Mouse (Mus musculus): ENCODE data around the gene Lipa. TPM values are rescaled to one million over a fixed set of nuclear protein-coding genes. Genes with fewer than 3 reads are reported as not detected.

The Lipa gene
- total RNA-seq, 1 experiment from 2014 or later = 34.5 TPM

DNA sequence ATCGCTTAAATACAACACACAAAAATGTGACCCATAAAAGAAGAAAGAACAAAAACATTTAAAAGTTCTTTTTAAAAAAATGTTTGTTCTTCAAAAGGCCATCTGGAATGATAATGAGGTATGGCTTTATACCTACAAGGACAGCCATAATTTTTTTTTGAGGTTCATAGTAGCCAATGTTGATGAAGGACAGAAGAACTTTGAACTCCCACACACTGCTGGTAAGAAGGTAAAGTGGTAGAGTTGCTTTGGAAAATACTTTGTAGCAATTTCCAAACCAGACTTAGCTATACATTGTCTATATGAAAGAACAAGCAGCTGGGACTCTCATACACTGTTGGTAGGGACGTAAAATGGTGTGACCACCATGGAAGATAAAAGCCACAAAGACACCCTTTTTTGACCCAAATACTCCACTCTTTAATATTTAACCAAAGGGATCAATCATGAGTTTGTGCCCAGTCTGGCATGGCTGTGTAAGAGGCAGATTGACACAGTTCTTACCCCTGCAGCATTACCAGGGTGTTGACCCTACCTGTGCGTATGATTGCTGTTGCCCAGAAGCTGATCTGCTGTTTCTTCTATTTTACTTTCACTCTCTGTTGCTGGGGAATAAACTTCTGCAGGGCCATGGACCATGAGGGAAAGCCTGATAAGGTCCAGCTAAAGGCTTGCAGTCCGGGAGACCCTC is 4.9 kb upstream of the Lipa start:
- no peak for ATAC-seq (replicated peaks in 1 of 2; ENCODE audit: insufficient read depth in 1 of 2, low FRiP score in 2 of 2, low TSS enrichment in 1 of 2, low read depth in 1 of 2, poor library complexity in 2 of 2, severe bottlenecking in 2 of 2)

DNA sequence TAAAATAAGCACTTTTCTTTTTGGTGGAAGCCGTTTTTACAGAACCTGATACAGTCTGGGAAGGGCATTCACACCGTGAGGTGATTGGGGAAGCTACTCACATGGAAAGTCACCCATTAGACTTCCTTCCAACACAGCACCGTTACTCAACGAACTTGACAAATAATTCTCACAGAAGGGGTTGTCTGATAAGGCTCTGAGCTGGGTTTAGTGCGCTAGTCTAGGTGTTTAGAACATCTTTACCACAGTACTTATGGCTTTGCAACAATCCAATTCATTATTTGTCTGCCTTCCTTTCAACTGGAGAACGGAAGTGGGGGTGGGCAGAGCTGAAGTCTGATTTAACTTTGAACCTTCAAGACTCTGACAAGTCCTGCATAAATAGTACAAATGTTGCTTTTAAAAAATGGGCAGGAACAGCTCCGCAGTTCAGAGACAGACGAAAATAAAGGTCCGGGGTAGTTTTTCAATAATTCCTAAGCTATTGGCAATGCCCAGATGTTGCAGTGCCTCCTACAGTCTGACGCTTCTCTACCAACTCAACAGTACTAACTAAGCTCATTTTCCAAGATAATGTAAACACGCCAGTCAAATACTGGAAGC is 852 bp downstream of the Lipa start:
- ATAC-seq (replicated peaks in 1 of 2; ENCODE audit: insufficient read depth in 1 of 2, low FRiP score in 2 of 2, low TSS enrichment in 1 of 2, low read depth in 1 of 2, poor library complexity in 2 of 2, severe bottlenecking in 2 of 2) = peak; percentile 18 to 43; a peak in 1 of 4 replicates

DNA sequence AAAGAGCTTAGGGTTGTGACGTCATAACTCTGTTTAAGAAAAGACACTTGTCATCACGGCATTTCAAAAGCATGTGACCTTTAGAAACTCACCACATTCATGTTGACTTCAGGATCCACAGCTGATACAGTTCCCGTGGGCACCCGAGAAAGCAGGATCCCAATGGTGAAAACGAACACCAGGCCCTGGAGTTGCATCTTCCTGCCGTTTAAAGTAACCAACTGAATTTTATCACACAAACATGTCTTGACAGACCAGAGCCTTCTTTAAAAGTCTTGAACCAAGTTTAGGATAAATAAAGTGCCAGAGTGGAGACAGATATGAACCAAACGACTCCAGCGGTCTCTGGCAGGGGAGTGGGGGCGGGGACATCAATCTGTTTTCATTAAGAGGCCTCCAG is 2.6 kb downstream of the Lipa start:
- no peak for ATAC-seq (replicated peaks in 1 of 2; ENCODE audit: insufficient read depth in 1 of 2, low FRiP score in 2 of 2, low TSS enrichment in 1 of 2, low read depth in 1 of 2, poor library complexity in 2 of 2, severe bottlenecking in 2 of 2)

DNA sequence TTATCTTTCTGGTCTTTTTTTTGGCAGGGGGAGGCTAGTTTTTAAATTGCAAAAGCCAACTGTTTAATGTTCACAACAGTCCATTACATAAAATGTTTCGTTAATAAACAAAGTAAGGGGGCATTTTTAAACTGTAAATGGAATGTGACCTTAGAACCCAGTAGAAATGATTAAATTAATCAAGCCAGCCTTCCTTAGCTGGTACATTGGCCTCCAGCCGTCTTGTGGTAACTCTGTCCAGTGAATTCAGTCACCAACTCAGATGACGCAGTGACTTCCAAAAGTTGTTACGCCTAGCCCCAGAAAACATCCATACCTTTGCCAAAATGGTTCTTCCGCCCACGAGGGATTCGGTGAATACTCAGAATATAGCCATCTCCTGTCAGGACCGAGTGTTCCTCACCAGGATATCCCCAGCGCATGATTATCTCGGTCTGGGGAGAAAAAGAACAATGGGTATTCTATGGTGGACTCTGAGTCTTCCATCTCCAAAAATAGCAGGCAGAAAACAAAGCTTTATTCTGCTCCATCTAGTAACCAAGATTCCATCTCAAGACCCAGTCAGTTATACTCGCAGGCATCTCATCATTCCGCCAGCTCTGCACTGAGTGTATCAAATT is 4.1 kb downstream of the Lipa start:
- ATAC-seq (replicated peaks in 1 of 2; ENCODE audit: insufficient read depth in 1 of 2, low FRiP score in 2 of 2, low TSS enrichment in 1 of 2, low read depth in 1 of 2, poor library complexity in 2 of 2, severe bottlenecking in 2 of 2) = no peak

DNA sequence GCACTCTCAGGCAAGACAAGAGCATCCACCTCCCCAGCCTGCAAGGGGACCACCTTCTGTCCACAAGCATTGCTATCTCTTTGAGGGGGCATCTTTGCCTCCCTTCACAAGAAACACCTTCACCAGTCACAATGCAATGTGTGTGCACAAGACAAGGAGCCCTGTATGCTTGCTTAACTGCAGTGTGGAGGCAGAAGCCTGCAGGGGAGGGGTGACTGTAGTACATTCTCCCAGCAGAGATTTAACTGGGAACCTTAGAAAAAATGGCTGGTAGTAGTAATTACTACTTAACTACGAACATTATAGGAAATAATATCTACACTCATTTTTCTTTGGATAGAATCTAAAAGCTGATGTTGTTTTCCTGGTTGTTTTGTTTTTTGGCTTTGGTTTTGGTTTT is 5.3 kb downstream of the Lipa start:
- no peak for ATAC-seq (replicated peaks in 1 of 2; ENCODE audit: insufficient read depth in 1 of 2, low FRiP score in 2 of 2, low TSS enrichment in 1 of 2, low read depth in 1 of 2, poor library complexity in 2 of 2, severe bottlenecking in 2 of 2)

DNA sequence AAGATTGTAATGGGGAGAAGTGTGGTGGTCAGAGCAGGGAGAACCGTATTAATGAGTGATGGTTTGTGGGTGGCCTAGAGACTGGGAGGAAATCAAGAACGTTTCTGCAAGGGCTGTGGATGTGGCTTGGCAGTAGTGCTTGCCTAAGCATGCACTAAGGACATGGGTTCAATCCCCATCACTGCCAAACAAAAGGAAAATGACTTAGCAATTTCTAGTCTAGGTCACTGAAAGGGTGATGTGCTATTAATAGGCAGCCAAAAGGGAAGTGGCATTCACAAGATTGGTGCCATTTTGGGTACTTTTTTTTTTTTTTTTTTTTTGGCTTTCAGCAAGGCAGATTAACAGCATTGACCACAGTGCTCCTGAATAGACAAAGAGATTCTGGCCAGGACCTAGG is 5.9 kb downstream of the Lipa start:
- ATAC-seq (replicated peaks in 1 of 2; ENCODE audit: insufficient read depth in 1 of 2, low FRiP score in 2 of 2, low TSS enrichment in 1 of 2, low read depth in 1 of 2, poor library complexity in 2 of 2, severe bottlenecking in 2 of 2) = peak; percentile 43 to 78

DNA sequence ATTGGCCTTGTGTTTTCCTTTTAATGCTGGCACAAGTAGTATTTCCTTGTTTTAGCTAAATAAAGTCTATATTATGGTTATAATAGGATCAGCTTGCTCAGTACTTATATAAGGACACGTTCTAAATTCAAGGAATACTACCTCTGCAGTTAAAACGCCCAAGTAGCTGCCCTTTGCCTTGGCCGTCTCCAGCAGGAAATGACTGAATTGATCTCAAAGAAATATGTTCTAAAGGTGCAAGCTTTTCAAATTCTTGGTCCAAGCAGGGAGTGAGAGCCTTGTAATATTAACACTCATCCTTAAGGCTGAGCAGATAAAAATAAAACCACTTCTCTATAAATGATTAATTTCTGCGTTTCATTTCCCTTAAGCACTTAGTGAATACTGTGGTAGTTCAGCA is 7.2 kb downstream of the Lipa start:
- ATAC-seq (replicated peaks in 1 of 2; ENCODE audit: insufficient read depth in 1 of 2, low FRiP score in 2 of 2, low TSS enrichment in 1 of 2, low read depth in 1 of 2, poor library complexity in 2 of 2, severe bottlenecking in 2 of 2) = no peak

DNA sequence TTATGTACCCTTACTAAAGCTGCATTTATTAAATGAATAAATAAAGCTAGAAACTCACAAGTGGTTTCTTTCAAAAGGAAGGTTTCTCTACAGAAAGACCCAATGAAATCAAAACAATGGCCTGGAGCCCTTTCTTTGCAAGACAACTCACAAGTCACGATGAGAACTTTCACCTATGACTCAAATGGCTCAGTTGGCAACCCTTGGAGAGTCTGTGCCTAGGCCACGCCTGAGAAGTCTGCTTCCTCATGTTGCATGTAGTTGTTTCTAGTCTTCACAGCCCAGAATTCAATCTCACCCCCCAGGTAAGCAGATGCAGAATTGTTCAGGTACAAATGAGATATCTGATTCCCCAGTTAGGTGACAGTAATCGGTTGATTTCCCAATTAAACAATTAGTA is 7.6 kb downstream of the Lipa start:
- ATAC-seq (replicated peaks in 1 of 2; ENCODE audit: insufficient read depth in 1 of 2, low FRiP score in 2 of 2, low TSS enrichment in 1 of 2, low read depth in 1 of 2, poor library complexity in 2 of 2, severe bottlenecking in 2 of 2) = no peak

DNA sequence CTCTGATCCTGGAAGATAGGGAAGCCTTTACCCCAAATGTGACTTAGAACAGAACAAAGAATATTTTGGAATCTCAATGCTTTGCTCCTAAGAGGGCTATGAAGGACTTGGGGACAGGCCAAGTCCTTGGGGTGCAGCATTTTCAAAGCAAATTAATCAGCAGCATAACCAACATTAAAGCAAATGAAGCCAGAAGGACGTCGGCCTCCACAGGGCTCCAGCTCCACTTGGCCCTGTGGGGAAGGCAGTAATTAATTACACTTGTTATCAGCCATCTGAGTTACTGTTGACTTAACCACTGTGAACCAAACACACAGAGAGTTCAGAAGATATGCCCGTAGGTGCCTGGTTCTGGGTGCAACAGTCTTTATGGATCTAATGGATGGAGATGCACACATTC is 8.5 kb downstream of the Lipa start:
- no peak for ATAC-seq (replicated peaks in 1 of 2; ENCODE audit: insufficient read depth in 1 of 2, low FRiP score in 2 of 2, low TSS enrichment in 1 of 2, low read depth in 1 of 2, poor library complexity in 2 of 2, severe bottlenecking in 2 of 2)

DNA sequence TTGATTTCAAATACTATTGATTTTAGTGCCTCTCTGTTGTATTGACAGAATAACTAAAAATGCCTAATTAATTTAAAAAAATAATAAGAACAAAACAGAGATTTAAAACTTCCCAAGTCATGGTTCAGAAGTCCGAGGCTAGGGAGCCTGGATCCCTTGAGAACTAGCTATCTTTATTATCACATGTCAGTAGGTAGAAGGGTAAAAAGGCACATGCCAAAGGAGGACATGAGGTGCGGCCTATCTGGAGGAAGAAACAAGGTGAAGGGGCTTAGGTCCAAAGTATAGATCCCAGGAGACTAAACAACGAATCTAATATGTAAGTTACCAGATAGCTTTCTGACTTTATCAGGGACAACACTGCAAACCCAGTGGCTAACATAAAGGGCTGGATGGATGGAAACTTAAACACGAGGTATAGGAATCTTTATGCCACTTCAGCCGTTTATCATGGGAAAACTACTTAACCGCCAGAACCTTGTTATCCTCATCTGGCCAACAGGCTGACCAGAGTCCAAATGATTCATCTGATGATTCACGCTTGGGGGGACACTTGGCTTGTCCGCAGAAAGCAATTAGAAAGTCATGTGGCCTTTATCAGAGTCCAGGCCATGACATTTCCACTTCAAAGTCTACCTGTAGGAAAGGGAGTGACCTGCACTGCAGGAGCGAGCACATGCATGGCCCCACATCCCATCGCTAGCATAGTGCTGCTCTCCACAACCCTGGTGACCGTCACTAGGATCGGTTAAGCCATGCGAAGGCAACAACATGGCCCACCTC is 9.3 kb downstream of the Lipa start:
- no peak for ATAC-seq (replicated peaks in 1 of 2; ENCODE audit: insufficient read depth in 1 of 2, low FRiP score in 2 of 2, low TSS enrichment in 1 of 2, low read depth in 1 of 2, poor library complexity in 2 of 2, severe bottlenecking in 2 of 2)

DNA sequence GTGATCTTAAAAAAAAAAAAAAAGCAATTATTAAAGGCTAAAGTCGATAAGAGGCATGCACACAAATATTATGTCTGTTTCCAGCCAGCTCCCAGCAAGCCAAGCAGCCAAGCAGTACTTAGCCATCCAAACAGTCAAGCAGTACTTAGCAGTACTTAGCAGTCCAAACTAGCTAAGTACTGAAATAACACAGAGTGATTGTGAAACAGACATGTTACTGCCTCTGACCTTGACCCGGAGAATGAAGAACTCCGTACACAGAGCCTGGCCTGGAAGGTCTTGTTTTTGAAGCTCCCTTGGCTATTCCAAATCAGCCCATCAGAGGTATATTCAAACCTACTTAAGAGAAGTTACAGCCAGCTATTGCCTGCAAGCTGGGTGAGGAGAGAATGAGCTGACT is 10.1 kb downstream of the Lipa start:
- ATAC-seq (replicated peaks in 1 of 2; ENCODE audit: insufficient read depth in 1 of 2, low FRiP score in 2 of 2, low TSS enrichment in 1 of 2, low read depth in 1 of 2, poor library complexity in 2 of 2, severe bottlenecking in 2 of 2) = no peak

DNA sequence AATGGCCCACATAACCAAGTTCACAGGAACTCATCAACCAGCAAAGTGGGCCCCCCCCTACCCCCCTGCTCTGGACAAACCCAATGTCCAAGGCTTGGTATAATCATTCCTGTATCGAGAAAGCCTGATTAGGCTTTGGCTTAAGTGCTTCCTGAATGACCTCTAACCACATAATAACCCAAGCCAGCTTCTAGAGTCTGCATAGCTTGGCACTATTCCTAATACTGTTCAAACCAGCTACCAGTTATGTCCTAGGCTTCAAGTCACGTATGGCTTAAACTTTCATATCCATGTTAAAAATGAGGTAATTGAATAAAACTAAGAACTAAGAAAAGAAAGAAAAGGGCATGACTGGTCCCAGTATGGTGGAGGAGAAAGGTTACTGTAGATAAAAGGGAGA is 10.9 kb downstream of the Lipa start:
- ATAC-seq (replicated peaks in 1 of 2; ENCODE audit: insufficient read depth in 1 of 2, low FRiP score in 2 of 2, low TSS enrichment in 1 of 2, low read depth in 1 of 2, poor library complexity in 2 of 2, severe bottlenecking in 2 of 2) = no peak

DNA sequence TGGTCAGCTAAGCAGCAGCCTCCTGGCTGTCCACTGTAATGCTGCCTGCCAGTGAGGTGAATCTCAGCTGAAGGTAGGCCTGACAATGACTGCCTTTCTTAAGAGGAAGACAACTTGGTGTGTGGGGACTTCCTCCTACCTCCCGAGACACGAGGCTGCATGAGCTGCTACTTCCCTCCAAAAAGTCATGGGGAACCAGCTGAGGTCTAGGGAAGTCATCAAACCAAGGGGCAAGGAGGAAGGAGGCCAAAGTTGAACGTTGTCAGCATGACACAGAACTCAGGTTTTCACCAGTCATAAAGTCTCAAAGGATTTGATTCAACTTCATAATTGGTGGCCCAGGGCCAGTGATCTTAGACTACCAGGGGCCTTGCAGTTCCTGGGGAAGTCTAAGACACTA is 11.6 kb downstream of the Lipa start:
- peak; percentile 76 to 78; a peak in 3 of 4 replicates for ATAC-seq (replicated peaks in 1 of 2; ENCODE audit: insufficient read depth in 1 of 2, low FRiP score in 2 of 2, low TSS enrichment in 1 of 2, low read depth in 1 of 2, poor library complexity in 2 of 2, severe bottlenecking in 2 of 2)

DNA sequence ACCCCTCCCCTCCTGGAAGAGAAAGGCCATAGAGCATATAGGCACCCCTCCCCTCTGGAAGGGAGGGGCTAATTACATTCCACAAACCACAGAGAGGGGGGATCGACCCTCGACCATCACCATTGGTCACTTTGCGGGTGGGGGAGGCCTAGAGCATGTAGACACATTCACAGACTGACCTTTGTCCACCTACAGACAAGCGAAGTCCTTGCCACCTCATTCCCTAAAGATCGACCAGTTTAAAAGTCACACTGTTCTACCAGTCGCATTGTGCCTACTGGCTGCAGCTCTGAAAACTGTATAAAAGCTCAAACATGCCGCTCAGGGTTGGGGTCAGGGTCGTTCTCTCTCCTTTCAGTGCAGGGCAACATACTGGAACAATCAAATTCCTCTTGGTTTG is 15.7 kb downstream of the Lipa start:
- no peak for ATAC-seq (replicated peaks in 1 of 2; ENCODE audit: insufficient read depth in 1 of 2, low FRiP score in 2 of 2, low TSS enrichment in 1 of 2, low read depth in 1 of 2, poor library complexity in 2 of 2, severe bottlenecking in 2 of 2)

DNA sequence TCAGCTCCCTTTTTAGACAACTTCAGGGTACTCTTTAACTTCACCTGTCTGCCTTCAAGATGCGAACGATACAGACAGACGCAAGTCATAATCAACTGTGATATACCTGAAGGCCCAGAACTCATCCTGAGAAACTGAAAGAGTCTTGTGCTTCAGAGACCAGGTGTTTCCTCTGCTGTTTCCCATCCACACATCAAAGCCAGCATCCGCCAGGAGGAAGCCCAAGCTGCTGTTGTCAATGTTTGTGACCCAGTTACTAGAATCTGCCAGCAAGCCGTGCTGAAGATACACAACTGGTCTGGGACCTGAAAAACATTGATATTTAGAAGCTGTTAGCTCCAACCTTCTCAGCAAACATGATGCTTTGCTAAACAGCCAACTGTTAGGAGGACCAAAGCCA is 16.6 kb downstream of the Lipa start:
- ATAC-seq (replicated peaks in 1 of 2; ENCODE audit: insufficient read depth in 1 of 2, low FRiP score in 2 of 2, low TSS enrichment in 1 of 2, low read depth in 1 of 2, poor library complexity in 2 of 2, severe bottlenecking in 2 of 2) = no peak

DNA sequence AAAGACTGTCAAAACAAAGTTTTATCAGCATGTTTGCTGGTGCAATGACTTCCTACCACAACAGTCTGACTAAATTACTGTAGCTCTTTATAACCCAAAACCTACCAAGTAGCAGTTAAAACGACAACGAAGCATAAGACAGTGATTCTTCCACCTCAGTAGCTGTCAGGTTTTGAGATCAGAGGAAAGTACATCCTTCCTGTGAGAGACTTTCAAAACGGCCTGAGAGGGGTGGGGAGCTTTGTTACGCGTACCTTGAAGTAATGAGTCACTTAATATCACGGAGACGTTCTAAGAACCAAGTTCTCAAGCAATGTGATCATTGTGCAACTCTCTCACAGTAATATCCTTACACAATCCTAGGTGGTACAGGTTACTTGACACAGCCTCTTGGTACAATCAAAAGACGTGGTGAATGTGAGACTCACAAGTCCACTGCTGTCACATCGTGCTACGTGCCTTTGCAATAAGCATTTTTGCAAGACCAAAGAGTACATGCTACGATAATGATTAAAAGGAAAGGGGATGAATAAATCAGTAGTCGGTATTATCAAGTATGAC is 22.0 kb downstream of the Lipa start:
- ATAC-seq (replicated peaks in 1 of 2; ENCODE audit: insufficient read depth in 1 of 2, low FRiP score in 2 of 2, low TSS enrichment in 1 of 2, low read depth in 1 of 2, poor library complexity in 2 of 2, severe bottlenecking in 2 of 2) = no peak; a peak in 1 of 4 replicates

DNA sequence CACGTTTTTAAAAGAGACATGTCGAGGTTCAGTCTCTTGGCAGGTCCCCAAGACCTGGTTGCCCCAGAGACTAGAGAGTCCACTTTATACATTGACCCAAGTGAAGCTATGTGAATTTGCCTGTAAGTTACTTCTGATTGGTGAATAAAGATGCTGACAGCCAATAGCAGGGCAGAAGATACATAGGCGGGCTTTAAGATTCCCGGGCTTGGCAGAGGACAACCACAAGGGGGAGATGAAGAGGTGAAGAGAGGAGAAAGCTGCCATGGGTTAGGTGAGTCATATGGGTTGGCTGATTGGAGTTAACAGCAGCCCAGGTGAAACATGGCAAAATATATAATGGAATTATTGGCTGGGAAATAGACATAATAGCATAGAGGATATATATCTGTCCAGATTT is 26.5 kb downstream of the Lipa start:
- peak; percentile 93 to 96 for ATAC-seq (replicated peaks in 1 of 2; ENCODE audit: insufficient read depth in 1 of 2, low FRiP score in 2 of 2, low TSS enrichment in 1 of 2, low read depth in 1 of 2, poor library complexity in 2 of 2, severe bottlenecking in 2 of 2)

DNA sequence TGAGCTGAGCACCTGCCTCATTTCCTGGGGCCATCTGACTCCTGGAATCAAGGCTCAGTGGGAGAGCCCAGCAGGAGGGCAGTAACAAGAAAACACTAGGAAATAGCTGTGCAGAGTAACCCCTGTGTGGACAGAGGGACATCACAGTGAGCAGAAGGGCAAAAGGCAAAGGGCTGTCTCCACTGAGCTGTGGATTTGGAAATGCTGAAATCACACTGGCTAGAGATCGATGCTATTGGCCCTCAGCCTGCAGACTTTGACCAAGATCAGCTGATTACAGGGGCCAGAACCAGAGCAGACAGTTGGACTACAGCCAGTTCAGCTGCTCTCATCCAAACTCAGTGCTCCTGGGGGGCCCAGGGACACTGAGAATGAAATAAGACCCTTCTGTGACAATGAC is 30.9 kb downstream of the Lipa start:
- no peak for ATAC-seq (replicated peaks in 1 of 2; ENCODE audit: insufficient read depth in 1 of 2, low FRiP score in 2 of 2, low TSS enrichment in 1 of 2, low read depth in 1 of 2, poor library complexity in 2 of 2, severe bottlenecking in 2 of 2)

All from hematopoietic stem cell, adult 5-6 weeks (primary cell).